Mouse (Mus musculus): ENCODE data around the gene Gm21797. TPM values are rescaled to one million over a fixed set of nuclear protein-coding genes. Genes with fewer than 3 reads are reported as not detected.

Gene Gm21797
- total RNA-seq (2023) = not detected in 4 replicates

GRCm38 (mm10) chrY:40775665-40776064 lies at the start of gene Gm21797:
TSS of gene Gm21797 (minus strand) at chrY:40775765.

GRCm38 (mm10) chrY:40804614-40805013 lies 29.0 kb upstream of the Gm21797 start, which contains the start of gene Gm20795:
TSS of gene Gm20795 (plus strand) at chrY:40804914.

Other genes starting within 250 kb of the Gm21797 start
- not detected in 4 replicates for gene Gm21852, start 123.8 kb downstream of the Gm21797 start, total RNA-seq (2023)
- not detected in 4 replicates for gene Gm20795, start 29.1 kb upstream of the Gm21797 start, total RNA-seq (2023)

Data from B cell, adult 62 days (primary cell).